Mouse (Mus musculus): ENCODE results near the gene Bin2.
"Not testable (repeated sequence)": the region's sequence is repeated elsewhere in the genome, so short reads cannot be mapped to it uniquely, and the experiment has no call there.

Gene Bin2

GRCm38 (mm10) chr15:100614218-100614995 is 54.9 kb downstream of the Bin2 start:
- DNase-seq, result no peak

- peak; percentile 85 for DNase-seq
Observed at GRCm38 (mm10) chr15:100613584-100613983, 55.8 kb downstream of the Bin2 start.

DNA sequence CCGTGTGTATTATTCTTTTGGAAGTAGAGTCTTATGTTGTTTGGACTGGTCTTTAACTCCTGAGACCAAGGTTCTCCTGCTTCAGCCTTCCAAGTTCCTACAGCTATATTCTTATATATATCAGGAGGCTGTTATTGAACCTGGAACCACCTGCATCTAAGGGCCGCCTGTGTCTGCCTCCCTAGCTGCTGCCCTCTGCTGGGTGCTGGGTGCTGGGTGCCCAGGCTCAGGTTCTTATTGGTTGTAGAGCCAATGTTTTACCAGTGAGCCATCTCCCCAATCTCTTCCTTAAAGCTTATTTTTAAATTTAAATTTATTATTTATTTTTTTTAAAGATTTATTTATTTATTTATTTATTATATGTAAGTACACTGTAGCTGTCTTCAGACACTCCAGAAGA is 56.9 kb downstream of the Bin2 start:
- DNase-seq, result no peak

DNA sequence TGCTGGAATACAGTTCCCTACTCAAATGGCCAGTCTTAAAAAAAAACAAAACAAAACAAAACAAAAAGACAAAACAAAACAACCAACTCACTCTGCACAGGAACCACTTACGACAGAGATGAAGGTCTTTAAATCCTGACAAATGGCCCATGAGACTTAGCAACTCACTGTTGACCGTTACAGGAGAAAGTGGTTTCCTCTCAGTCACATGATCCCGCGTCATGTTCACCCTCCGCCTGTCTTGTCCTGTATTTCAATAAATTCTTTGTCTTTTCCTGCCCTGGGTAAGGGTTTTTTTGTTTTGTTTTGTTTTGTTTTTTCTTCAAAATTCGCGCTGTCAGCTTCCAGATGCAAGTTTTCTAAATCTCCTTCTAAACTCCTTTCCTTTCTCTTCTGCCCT is 57.4 kb downstream of the Bin2 start:
- DNase-seq, result no peak

- DNase-seq, result not testable (repeated sequence)
Observed at GRCm38 (mm10) chr15:100606677-100607076, 62.7 kb downstream of the Bin2 start.

DNA sequence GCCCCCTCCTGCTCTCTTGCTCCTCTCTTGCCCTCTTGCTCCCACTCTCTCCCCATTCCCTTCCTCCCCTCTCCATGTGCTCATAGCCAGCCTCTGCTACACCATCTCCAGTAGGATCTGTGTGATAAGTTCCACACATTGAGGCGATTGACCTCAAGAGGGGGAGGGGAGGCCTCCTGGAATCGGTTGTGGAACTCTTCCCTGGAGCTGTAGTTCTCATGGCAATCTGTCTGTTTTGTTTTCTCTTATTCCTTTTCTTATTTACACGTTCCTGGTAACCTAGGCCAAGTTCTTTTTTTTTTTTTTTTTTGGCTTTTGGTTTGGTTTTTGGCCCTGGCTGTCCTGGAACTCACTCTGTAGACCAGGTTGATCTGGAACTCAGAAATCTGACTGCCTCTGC is 67.7 kb downstream of the Bin2 start:
- DNase-seq, result no peak

- DNase-seq, result peak; percentile 49
Observed at GRCm38 (mm10) chr15:100600696-100601272, 68.6 kb downstream of the Bin2 start.

GRCm38 (mm10) chr15:100600047-100600695 is 69.2 kb downstream of the Bin2 start:
- peak; percentile 82 for DNase-seq

DNA sequence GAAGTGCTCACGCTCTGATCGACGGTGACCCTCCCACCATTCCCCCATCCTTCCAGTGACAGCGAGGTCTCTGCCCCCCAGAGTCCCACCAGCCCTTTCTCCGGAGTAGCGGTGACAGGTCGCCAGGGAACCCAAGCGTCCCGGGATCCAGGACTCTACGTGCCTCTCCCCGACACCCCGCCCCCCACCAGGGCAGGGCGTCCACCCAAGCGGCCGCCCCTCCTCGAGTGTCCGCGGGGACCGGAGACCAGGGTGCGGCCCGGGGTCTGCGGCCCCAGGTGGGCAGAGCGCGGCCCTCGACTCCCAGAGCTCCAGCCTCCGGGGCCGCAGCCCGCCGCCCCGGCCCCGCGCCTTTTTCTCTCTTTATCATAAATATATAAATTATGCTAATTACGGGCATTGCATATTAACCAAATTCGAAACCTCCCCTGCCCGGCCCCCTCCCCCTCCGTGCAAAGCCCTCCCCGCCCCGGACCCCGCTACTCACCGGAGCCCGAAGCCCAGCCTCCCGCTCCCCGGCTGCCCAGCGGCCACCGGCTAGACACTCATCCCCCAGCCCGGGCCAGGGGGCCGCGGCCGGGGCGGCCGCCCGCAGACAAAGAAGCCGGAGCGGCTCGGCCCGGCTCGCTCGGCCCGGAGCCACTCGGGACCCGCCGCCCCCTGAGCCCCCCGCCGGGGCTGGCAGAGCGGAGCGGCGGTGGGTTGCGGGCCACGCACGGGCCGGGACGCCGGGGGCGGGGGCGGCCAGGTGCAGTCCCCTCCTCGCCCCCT is 69.9 kb downstream of the Bin2 start, which contains the start of gene Pou6f1:
Pou6f1 (minus strand) TSS at position 709 of the 771 bp plus-strand sequence.
- peak; percentile 80 for DNase-seq

GRCm38 (mm10) chr15:100598883-100599275 is 70.5 kb downstream of the Bin2 start:
- DNase-seq, result peak; percentile 74

DNA sequence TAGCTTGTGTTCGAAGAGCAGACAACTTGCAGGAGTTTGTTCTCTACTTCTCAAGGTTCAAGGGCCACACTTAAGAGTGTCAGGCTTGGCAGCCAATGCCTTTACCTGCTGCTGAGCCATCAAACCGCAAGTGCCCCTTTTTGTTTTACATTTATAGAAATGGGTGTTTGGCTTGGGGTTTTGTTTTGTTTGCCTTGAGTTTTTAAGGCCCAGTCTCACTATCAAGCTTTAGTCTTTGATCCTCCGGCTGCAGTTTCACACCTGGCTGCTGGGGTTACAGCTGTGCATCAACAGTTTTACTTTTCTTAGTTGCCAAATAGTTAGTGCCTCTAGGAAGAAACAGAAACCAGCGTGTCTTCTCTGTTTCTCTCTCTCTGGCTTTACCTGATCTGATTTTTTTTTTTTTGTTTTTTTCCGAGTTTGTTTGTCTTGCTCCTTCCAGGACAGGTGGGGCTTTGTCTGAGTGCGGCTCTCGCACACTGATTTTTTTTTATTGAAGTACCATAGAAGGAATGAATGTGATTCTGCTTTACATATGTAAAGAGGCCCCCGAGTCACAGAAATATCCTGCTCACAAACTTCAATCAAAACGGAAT is 71.0 kb downstream of the Bin2 start:
- peak; percentile 36 for DNase-seq

DNA sequence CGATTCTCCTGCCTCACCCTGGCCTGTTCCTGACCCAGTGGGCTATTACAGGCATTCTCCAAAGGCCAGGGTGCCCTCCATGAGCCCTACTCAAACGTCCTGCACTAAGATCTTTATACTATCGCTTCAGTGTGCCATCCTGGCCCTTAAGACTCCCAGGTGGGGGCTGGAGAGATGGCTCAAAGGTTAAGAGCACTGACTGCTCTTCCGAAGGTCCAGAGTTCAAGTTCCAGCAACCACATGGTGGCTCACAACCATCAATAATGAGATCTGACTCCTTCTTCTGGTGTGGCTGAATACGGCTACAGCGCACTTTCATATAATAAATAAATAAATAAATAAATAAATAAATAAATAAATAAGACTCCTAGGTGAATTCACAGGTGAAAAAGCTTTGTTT is 76.5 kb downstream of the Bin2 start:
- peak; percentile 21 for DNase-seq

All from kidney, adult 18-20 months (tissue).